Mouse (Mus musculus) inflammation-experienced regulatory T-cells (primary cell): ENCODE results near the gene Olfr64. TPM values are rescaled to one million over a fixed set of nuclear protein-coding genes. Genes with fewer than 3 reads are reported as not detected.

Experiments
- polyA plus RNA-seq, 2 experiments: library from polyadenylated mRNA; unstranded; fragments of 100-300 nt; shearing (Covaris generic); gene quantifications; one replicate each; pipeline ENCODE4 v1.2.1; 2017

Gene Olfr64
- polyA plus RNA-seq: under 1 TPM; 0.05 to 0.42 TPM

DNA sequence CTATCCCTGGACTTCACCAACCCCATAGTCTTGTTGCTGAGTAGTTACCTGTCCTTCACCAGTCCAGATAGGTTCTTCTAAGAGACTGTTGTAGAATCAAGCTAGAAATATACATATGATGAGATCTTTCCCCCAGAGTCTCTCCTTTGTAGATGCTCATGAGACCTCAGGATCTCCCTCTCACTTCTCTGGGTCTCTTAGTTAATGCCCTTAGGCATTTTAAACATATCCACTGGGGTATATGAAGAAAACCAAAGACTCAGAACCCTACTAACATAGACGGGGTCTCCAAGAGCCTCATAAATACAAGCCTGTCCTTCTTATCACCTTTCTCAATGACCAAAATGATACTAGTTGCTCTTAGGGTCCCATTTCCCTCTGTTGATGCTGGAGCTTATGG lies at the start of gene Olfr64:
Gene Olfr64 (minus strand): TSS at position 101 of the 400 bp plus-strand sequence.

DNA sequence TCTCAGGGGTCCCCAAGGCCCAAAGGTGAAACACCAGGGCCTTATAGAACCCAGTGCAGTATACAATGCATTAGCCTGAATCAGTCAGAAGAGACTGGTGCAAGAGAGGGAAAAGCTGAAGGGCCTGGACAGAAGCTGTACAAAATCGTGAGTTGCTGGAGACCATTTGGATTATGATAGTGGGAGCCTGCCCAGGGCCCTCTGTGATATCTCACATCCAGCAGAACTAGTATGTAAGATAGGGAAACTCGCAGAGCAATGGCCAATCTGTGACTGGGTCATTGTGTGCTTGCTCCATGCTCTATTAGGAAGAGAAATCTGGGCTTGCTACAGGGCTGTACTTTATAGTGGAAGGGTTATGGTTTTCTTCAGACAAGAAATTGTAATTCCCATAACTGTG lies 40.0 kb upstream of the Olfr64 start, which contains the start of gene Olfr632:
Gene Olfr632 (plus strand): TSS at position 84 of the 400 bp plus-strand sequence.

DNA sequence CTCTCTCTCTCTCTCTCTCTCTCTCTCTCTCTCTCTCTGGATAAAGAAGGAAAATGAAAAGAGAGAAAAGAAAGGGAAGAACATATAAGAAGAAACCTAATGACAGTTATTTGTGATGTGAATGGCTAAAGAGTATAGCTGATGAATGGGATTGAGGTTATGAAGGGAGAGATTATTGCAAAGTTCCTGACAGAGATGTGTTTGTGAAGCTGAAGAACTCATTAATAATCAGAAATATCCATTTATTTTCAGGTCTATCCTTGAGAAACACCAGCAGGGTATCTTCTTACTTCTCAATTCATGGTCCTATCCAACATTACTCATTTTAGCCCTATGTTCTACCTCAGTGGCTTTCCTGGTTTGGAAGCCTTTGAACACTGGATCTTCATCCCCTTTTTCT lies 34.2 kb upstream of the Olfr64 start, which contains the start of gene Olfr631:
Gene Olfr631 (plus strand): TSS at position 301 of the 400 bp plus-strand sequence.

DNA sequence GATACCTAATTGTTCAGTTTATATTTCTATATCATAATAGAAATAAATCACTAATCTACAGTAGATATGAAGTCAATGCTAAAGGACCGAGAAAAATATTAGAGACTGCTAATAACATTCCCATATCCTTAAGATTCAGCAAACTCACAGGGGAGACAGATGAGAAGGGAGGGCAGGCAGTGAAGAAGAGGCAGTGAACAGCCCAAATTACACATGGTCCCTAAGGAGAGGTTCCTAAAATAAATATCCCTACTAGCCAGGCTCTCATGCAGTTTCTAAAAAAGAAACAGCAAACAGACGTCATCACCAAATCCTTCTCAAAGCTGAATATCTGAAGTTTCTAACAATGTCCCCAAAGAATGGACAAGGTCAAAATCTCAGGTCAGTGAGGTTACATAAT lies 8.9 kb upstream of the Olfr64 start, which contains the start of gene Olfr65:
Gene Olfr65 (plus strand): TSS at position 301 of the 400 bp plus-strand sequence.

DNA sequence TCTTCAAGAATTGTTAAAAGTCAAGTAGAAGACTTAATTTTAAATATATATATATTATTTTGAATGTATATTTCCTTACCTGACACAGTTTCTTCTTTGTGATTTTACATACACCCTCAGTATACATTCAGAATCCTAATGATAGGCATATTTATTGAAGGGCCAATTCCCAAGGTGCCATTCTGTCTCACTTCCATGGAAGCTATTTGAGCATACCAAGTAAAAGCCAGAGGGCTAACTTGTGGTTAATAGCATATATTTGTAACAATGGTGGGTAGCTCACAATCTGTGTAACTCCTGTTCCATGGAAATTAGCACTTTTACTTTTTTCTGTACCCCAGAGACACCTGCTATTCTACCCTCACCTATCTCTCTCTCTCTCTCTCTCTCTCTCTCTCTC lies 8.1 kb downstream of the Olfr64 start, which contains the start of gene Olfr66:
Gene Olfr66 (minus strand): TSS at position 101 of the 400 bp plus-strand sequence.

DNA sequence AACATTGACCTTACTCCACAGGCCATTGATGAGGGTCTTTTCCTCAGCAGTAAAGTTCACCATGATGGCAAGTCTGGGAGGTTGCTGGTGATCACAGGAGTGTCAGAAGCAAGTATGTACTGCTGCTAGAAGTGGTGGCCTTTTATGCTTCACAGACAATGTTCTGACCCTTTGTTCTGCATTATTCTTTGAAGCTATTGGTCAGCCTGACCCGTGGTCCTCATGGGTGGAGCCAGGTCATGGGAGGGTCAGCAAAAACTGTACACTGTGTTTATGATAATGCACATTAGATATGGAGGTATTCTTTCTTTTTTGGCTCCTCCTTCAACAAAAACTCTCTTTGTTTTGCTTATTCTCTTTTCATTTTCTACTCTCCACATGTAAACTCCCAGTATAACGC lies 41.2 kb downstream of the Olfr64 start, which contains the start of gene Hbb-y:
Gene Hbb-y (minus strand): TSS at position 127 of the 400 bp plus-strand sequence.

DNA sequence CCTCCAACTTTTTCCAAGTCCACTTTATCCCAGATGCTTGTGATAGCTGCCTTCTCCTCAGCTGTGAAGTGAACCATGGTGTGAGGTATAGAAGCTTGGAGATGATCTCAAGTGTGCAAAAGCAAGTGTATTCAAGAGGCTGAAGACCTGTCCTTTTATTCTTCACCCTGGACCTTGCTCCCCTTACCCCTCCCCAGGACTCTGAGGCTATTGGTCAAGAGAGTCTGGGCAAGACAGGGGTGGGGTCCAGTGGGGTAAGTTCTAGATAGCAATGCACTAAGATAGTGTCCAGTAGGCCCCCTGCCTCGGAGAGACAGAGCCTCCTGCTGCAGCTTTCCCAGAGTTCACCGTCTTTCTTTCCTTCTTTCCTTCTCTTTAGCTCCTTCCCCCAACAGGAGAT lies 51.3 kb downstream of the Olfr64 start, which contains the start of gene Hbb-bh1:
Gene Hbb-bh1 (minus strand): TSS at position 131 of the 400 bp plus-strand sequence.

DNA sequence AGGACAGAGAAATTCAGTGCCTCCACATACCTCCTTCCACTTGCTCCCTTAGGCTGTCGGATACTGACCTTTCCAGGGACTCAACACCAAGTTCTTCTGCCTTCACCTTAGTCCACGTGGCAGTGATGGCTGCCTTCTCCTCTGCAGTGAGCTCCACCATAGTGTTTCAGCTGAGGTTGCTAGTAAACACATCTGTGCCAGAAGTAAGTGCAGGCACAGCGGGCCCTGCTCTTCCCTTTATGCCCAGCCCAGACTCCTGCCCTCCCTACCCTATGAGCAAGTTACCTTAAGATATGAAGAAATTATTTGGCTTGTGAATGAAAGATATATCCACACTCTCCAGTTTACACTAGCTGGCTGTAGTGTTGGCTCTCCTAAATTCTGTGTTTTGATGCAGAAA lies 54.0 kb downstream of the Olfr64 start, which contains the start of gene Hbb-bh2:
Gene Hbb-bh2 (minus strand): TSS at position 253 of the 400 bp plus-strand sequence.

Other genes with a start within 250 kb of the Olfr64 start
- gene Olfr623, start 230.8 kb downstream of the Olfr64 start, polyA plus RNA-seq: not detected
- gene Olfr624, start 223.3 kb downstream of the Olfr64 start, polyA plus RNA-seq: under 1 TPM; 0.05 to 0.10 TPM
- not detected for gene Olfr625-ps1, start 211.8 kb downstream of the Olfr64 start, polyA plus RNA-seq
- not detected for gene Olfr243, start 179.8 kb downstream of the Olfr64 start, polyA plus RNA-seq
- gene Olfr628, start 164.1 kb downstream of the Olfr64 start, polyA plus RNA-seq: not detected
- not detected for gene Olfr629, start 149.5 kb downstream of the Olfr64 start, polyA plus RNA-seq
- gene Olfr630, start 137.2 kb downstream of the Olfr64 start, polyA plus RNA-seq: not detected
- gene Olfr69, start 122.9 kb downstream of the Olfr64 start, polyA plus RNA-seq: not detected
- not detected for gene Olfr68, start 114.8 kb downstream of the Olfr64 start, polyA plus RNA-seq
- gene Olfr67, start 102.7 kb downstream of the Olfr64 start, polyA plus RNA-seq: not detected
- 10 to 100 TPM in 1 of 2 experiments, under 1 TPM in 1; 0.96 to 10.7 TPM for gene Hbb-bt, start 80.5 kb downstream of the Olfr64 start, polyA plus RNA-seq
- 10 to 100 TPM; 11.6 to 54.5 TPM for gene Hbb-bs, start 66.4 kb downstream of the Olfr64 start, polyA plus RNA-seq
- 1 to 10 TPM in 1 of 2 experiments, under 1 TPM in 1; 0.29 to 2.1 TPM for gene Hbb-bh2, start 54.0 kb downstream of the Olfr64 start, polyA plus RNA-seq
- 1 to 10 TPM; 1.6 to 7.8 TPM for gene Hbb-bh1, start 51.3 kb downstream of the Olfr64 start, polyA plus RNA-seq
- under 1 TPM in 1 of 2 experiments, not detected in 1; 0.77 TPM for gene Hbb-y, start 41.3 kb downstream of the Olfr64 start, polyA plus RNA-seq
- not detected for gene Olfr66, start 8.2 kb downstream of the Olfr64 start, polyA plus RNA-seq
- gene Olfr65, start 9.0 kb upstream of the Olfr64 start, polyA plus RNA-seq: not detected
- gene Olfr631, start 34.3 kb upstream of the Olfr64 start, polyA plus RNA-seq: not detected
- gene Olfr632, start 39.9 kb upstream of the Olfr64 start, polyA plus RNA-seq: not detected
- not detected for gene Olfr633, start 50.0 kb upstream of the Olfr64 start, polyA plus RNA-seq
- gene Olfr635, start 76.7 kb upstream of the Olfr64 start, polyA plus RNA-seq: under 1 TPM; 0.06 to 0.16 TPM
- gene Olfr638, start 104.3 kb upstream of the Olfr64 start, polyA plus RNA-seq: not detected
- gene Olfr639, start 122.8 kb upstream of the Olfr64 start, polyA plus RNA-seq: under 1 TPM; 0.04 to 0.12 TPM
- gene Olfr640, start 131.1 kb upstream of the Olfr64 start, polyA plus RNA-seq: not detected
- not detected for gene Olfr641, start 141.0 kb upstream of the Olfr64 start, polyA plus RNA-seq
- under 1 TPM in 1 of 2 experiments, not detected in 1; 0.06 TPM for gene Olfr642, start 158.2 kb upstream of the Olfr64 start, polyA plus RNA-seq
- gene 4930516K23Rik, start 167.0 kb upstream of the Olfr64 start, polyA plus RNA-seq: under 1 TPM; 0.05 to 0.47 TPM
- gene Olfr644, start 177.4 kb upstream of the Olfr64 start, polyA plus RNA-seq: under 1 TPM in 1 of 2 experiments, not detected in 1; 0.17 TPM
- under 1 TPM in 1 of 2 experiments, not detected in 1; 0.29 TPM for gene Olfr645, start 191.0 kb upstream of the Olfr64 start, polyA plus RNA-seq
- under 1 TPM in 1 of 2 experiments, not detected in 1; 0.31 TPM for gene Olfr646, start 210.4 kb upstream of the Olfr64 start, polyA plus RNA-seq
- gene Ubqln5, start 235.3 kb upstream of the Olfr64 start, polyA plus RNA-seq: not detected
- gene Olfr643, start 242.9 kb upstream of the Olfr64 start, polyA plus RNA-seq: not detected
- not detected for gene Ubqln3, start 248.8 kb upstream of the Olfr64 start, polyA plus RNA-seq